Mouse (Mus musculus): ENCODE data around the gene Saysd1. TPM values are rescaled to one million over a fixed set of nuclear protein-coding genes. Genes with fewer than 3 reads are reported as not detected.

Saysd1 gene
- polyA plus RNA-seq, 1 experiment from 2014 or later: 9.0 TPM

GRCm38 (mm10) chr14:20177494-20178123, 39.3 kb upstream of the Saysd1 start:
- H3K27me3 ChIP-seq: no peaks in the 10 kb centered on the region
- TF ChIP-seq CTCF (IDR thresholded peaks at IDR 0.05): no peak
- CTCF ChIA-PET: interaction anchor here (0.7 to 1.9 kb wide), 4 partner anchors 9 to 63 kb away, joined by 3 to 10 read pairs (median 3); no protein-coding TSS in a partner anchor
- POLR2A ChIA-PET: interaction anchor here (0.6 to 1.3 kb wide), 3 partner anchors 10 to 80 kb away, joined by 3 to 5 read pairs (median 4); no protein-coding TSS in a partner anchor
- in situ Hi-C loops (cut with MboI; ENCODE audit: low pct_unique_long_range_greater_than_20kb): no loop called here
- DNase-seq (ENCODE audit: low read depth, low spot score) (no peak), ATAC-seq (no peak)

- no peak for TF ChIP-seq CTCF (IDR thresholded peaks at IDR 0.05)
- H3K27me3 ChIP-seq: no peaks in the 10 kb centered on the region
- no peak for DNase-seq (ENCODE audit: low read depth, low spot score)
- in situ Hi-C loops (cut with MboI; ENCODE audit: low pct_unique_long_range_greater_than_20kb): no loop called here
- ATAC-seq: no peak
- CTCF ChIA-PET: no interaction called here
- POLR2A ChIA-PET: interaction anchor here (0.7 kb wide), 1 partner anchor 10 kb away, joined by 3 read pairs; no protein-coding TSS in a partner anchor
Measured at GRCm38 (mm10) chr14:20175705-20176104, 37.4 kb upstream of the Saysd1 start.

- no peak for TF ChIP-seq CTCF (IDR thresholded peaks at IDR 0.05)
- no peak for ATAC-seq
- in situ Hi-C loops (cut with MboI; ENCODE audit: low pct_unique_long_range_greater_than_20kb): no loop called here
- ChIA-PET POLR2A (interaction anchor here (0.7 kb wide), 1 partner anchor 9 kb away, joined by 3 read pairs; no protein-coding TSS in a partner anchor), CTCF (interaction anchor here (1.0 kb wide), 1 partner anchor 26 kb away, joined by 3 read pairs; no protein-coding TSS in a partner anchor)
- no peak for DNase-seq (ENCODE audit: low read depth, low spot score)
- H3K27me3 ChIP-seq: no peaks in the 10 kb centered on the region
Measured at GRCm38 (mm10) chr14:20175114-20175513, 36.8 kb upstream of the Saysd1 start.

GRCm38 (mm10) chr14:20174696-20175095, 36.4 kb upstream of the Saysd1 start:
- DNase-seq (ENCODE audit: low read depth, low spot score): no peak
- POLR2A ChIA-PET: no interaction called here
- CTCF ChIA-PET: interaction anchor here (1.0 kb wide), 1 partner anchor 25 kb away, joined by 3 read pairs; no protein-coding TSS in a partner anchor
- in situ Hi-C loops (cut with MboI; ENCODE audit: low pct_unique_long_range_greater_than_20kb): no loop called here
- no peak for TF ChIP-seq CTCF (IDR thresholded peaks at IDR 0.05)
- ATAC-seq: no peak
- H3K27me3 ChIP-seq: no peaks in the 10 kb centered on the region

- DNase-seq (ENCODE audit: low read depth, low spot score): no peak
- in situ Hi-C loops (cut with MboI; ENCODE audit: low pct_unique_long_range_greater_than_20kb): no loop called here
- no peaks in the 10 kb centered on the region for H3K27me3 ChIP-seq
- ChIA-PET POLR2A (no interaction called here), CTCF (interaction anchor here (1.0 kb wide), 1 partner anchor 24 kb away, joined by 3 read pairs; no protein-coding TSS in a partner anchor)
- ATAC-seq: no peak
- no peak for TF ChIP-seq CTCF (IDR thresholded peaks at IDR 0.05)
Measured at GRCm38 (mm10) chr14:20173873-20174490, 35.6 kb upstream of the Saysd1 start.

GRCm38 (mm10) chr14:20172924-20173323, 34.6 kb upstream of the Saysd1 start:
- no peak for TF ChIP-seq CTCF (IDR thresholded peaks at IDR 0.05)
- no peaks in the 10 kb centered on the region for H3K27me3 ChIP-seq
- DNase-seq (ENCODE audit: low read depth, low spot score) (no peak), ATAC-seq (no peak)
- in situ Hi-C loops (cut with MboI; ENCODE audit: low pct_unique_long_range_greater_than_20kb): no loop called here
- CTCF ChIA-PET: no interaction called here
- POLR2A ChIA-PET: no interaction called here

GRCm38 (mm10) chr14:20172509-20172908, 34.2 kb upstream of the Saysd1 start:
- ATAC-seq (no peak), DNase-seq (ENCODE audit: low read depth, low spot score) (no peak)
- in situ Hi-C loops (cut with MboI; ENCODE audit: low pct_unique_long_range_greater_than_20kb): no loop called here
- no peak for TF ChIP-seq CTCF (IDR thresholded peaks at IDR 0.05)
- POLR2A ChIA-PET: no interaction called here
- CTCF ChIA-PET: no interaction called here
- H3K27me3 ChIP-seq: no peaks in the 10 kb centered on the region

- POLR2A ChIA-PET: no interaction called here
- no peaks in the 10 kb centered on the region for H3K27me3 ChIP-seq
- in situ Hi-C loops (cut with MboI; ENCODE audit: low pct_unique_long_range_greater_than_20kb): no loop called here
- CTCF ChIA-PET: no interaction called here
- TF ChIP-seq CTCF (IDR thresholded peaks at IDR 0.05): no peak
- ATAC-seq (no peak), DNase-seq (ENCODE audit: low read depth, low spot score) (no peak)
Measured at GRCm38 (mm10) chr14:20171840-20172239, 33.5 kb upstream of the Saysd1 start.

GRCm38 (mm10) chr14:20169251-20169650, 30.9 kb upstream of the Saysd1 start:
- ChIA-PET CTCF (interaction anchor here (0.8 to 1.0 kb wide), 2 partner anchors 13 to 15 kb away, joined by 3 to 4 read pairs; no protein-coding TSS in a partner anchor), POLR2A (no interaction called here)
- no peaks in the 10 kb centered on the region for H3K27me3 ChIP-seq
- ATAC-seq (no peak), DNase-seq (ENCODE audit: low read depth, low spot score) (no peak)
- TF ChIP-seq CTCF (IDR thresholded peaks at IDR 0.05): no peak
- in situ Hi-C loops (cut with MboI; ENCODE audit: low pct_unique_long_range_greater_than_20kb): no loop called here

GRCm38 (mm10) chr14:20168478-20168877, 30.1 kb upstream of the Saysd1 start:
- DNase-seq (ENCODE audit: low read depth, low spot score) (no peak), ATAC-seq (no peak)
- in situ Hi-C loops (cut with MboI; ENCODE audit: low pct_unique_long_range_greater_than_20kb): no loop called here
- H3K27me3 ChIP-seq: no peaks in the 10 kb centered on the region
- CTCF ChIA-PET: interaction anchor here (0.8 to 1.7 kb wide), 2 partner anchors 10 to 15 kb away, joined by 3 to 4 read pairs; no protein-coding TSS in a partner anchor
- POLR2A ChIA-PET: no interaction called here
- TF ChIP-seq CTCF (IDR thresholded peaks at IDR 0.05): no peak

GRCm38 (mm10) chr14:20168054-20168453, 29.7 kb upstream of the Saysd1 start:
- CTCF ChIA-PET: interaction anchor here (1.7 kb wide), 1 partner anchor 10 kb away, joined by 3 read pairs; no protein-coding TSS in a partner anchor
- POLR2A ChIA-PET: interaction anchor here (1.6 kb wide), 1 partner anchor 9 kb away, joined by 3 read pairs; no protein-coding TSS in a partner anchor
- no peak for TF ChIP-seq CTCF (IDR thresholded peaks at IDR 0.05)
- ATAC-seq (no peak), DNase-seq (ENCODE audit: low read depth, low spot score) (no peak)
- no peaks in the 10 kb centered on the region for H3K27me3 ChIP-seq
- in situ Hi-C loops (cut with MboI; ENCODE audit: low pct_unique_long_range_greater_than_20kb): no loop called here
